Mouse (Mus musculus): ENCODE results near the gene Gad2. TPM values are rescaled to one million over a fixed set of nuclear protein-coding genes. Genes with fewer than 3 reads are reported as not detected.

The Gad2 gene
- polyA plus RNA-seq, 2 experiments = not detected

DNA sequence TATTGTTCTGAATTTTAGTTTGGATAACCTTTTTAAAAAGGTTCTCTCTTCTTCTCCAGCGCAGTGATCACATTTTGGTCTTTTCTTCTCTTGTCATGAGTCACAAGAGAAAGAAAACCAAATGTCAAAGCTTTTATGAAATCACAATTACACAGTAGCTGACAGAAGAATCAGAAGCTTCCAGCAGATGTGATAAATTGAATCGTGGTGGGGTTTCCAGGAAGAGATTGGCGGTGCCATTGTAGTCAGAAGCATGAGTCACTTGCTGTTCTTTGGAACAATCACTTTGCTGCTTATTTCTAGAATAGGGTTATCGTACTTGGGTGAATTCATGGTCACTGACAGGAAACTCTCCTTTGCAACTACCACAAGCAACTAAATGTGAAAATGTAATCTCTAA is 57.9 kb downstream of the Gad2 start:
- H3K4me3 ChIP-seq (ENCODE audit: insufficient read depth in 1 of 2, low read depth in 2 of 2, low read length in 2 of 2) = no peak overlapping the region
- WGBS (ENCODE audit: insufficient replicate concordance) = 25% methylated on average over 4 of the region's 4 CpGs

DNA sequence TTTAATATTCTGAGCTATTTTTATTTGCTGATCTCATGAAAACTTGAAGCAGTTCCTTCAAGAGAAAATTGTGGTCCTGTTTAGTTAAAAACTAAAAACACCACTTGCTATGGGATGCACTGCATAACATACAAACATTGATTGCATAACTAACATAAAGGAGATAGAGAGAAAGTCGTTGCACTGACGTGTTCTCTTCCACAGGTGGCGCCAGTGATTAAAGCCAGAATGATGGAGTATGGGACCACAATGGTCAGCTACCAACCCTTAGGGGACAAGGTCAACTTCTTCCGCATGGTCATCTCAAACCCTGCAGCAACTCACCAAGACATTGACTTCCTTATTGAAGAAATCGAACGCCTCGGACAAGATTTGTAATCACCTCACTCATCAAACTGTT is 68.0 kb downstream of the Gad2 start:
- WGBS (ENCODE audit: insufficient replicate concordance) = 58% methylated on average over 7 of the region's 7 CpGs
- TF ChIP-seq EP300 (IDR thresholded peaks at IDR 0.05; ENCODE audit: low read depth) = no peak
- peak; percentile 49 for TF ChIP-seq CTCF (IDR thresholded peaks at IDR 0.05; ENCODE audit: low read depth)
- ATAC-seq (ENCODE audit: insufficient read depth) (no peak), DNase-seq (ENCODE audit: low read depth in 3 of 3, low spot score in 3 of 3) (no peak)
- Histone ChIP-seq H3K4me3 (ENCODE audit: insufficient read depth in 1 of 2, low read depth in 2 of 2, low read length in 2 of 2) (no peak overlapping the region), H3K9me3 (ENCODE audit: control insufficient read depth, low read length) (no peaks in the 10 kb centered on the region), H3K27ac (no peak overlapping the region), H3K4me2 (ENCODE audit: low read depth) (no peak overlapping the region), H3K9ac (replicated peaks) (no peak overlapping the region), H3K36me3 (replicated peaks; ENCODE audit: control insufficient read depth, insufficient read depth, low read depth) (no peaks in the 10 kb centered on the region), H3K27me3 (ENCODE audit: control insufficient read depth, insufficient read depth, low read length) (no peaks in the 10 kb centered on the region), H3K4me1 (replicated peaks; ENCODE audit: control insufficient read depth in 2 of 2, insufficient read depth in 2 of 2, low read length in 1 of 2) (no peaks in the 10 kb centered on the region)

More for the DNA sequence above, 57.9 kb downstream of the Gad2 start:
- H3K4me1 ChIP-seq (replicated peaks; ENCODE audit: control insufficient read depth in 2 of 2, insufficient read depth in 2 of 2, low read length in 1 of 2) = no peaks in the 10 kb centered on the region
- no peak overlapping the region for H3K27ac ChIP-seq
- DNase-seq (ENCODE audit: low read depth in 3 of 3, low spot score in 3 of 3) (no peak), ATAC-seq (ENCODE audit: insufficient read depth) (no peak)
- no peak overlapping the region for H3K4me2 ChIP-seq (ENCODE audit: low read depth)
- no peak for TF ChIP-seq CTCF (IDR thresholded peaks at IDR 0.05; ENCODE audit: low read depth)
- no peak for TF ChIP-seq EP300 (IDR thresholded peaks at IDR 0.05; ENCODE audit: low read depth)
- no peaks in the 10 kb centered on the region for H3K9me3 ChIP-seq (ENCODE audit: control insufficient read depth, low read length)
- no peaks in the 10 kb centered on the region for H3K27me3 ChIP-seq (ENCODE audit: control insufficient read depth, insufficient read depth, low read length)
- no peak overlapping the region for H3K9ac ChIP-seq (replicated peaks)
- H3K36me3 ChIP-seq (replicated peaks; ENCODE audit: control insufficient read depth, insufficient read depth, low read depth) = no peaks in the 10 kb centered on the region

DNA sequence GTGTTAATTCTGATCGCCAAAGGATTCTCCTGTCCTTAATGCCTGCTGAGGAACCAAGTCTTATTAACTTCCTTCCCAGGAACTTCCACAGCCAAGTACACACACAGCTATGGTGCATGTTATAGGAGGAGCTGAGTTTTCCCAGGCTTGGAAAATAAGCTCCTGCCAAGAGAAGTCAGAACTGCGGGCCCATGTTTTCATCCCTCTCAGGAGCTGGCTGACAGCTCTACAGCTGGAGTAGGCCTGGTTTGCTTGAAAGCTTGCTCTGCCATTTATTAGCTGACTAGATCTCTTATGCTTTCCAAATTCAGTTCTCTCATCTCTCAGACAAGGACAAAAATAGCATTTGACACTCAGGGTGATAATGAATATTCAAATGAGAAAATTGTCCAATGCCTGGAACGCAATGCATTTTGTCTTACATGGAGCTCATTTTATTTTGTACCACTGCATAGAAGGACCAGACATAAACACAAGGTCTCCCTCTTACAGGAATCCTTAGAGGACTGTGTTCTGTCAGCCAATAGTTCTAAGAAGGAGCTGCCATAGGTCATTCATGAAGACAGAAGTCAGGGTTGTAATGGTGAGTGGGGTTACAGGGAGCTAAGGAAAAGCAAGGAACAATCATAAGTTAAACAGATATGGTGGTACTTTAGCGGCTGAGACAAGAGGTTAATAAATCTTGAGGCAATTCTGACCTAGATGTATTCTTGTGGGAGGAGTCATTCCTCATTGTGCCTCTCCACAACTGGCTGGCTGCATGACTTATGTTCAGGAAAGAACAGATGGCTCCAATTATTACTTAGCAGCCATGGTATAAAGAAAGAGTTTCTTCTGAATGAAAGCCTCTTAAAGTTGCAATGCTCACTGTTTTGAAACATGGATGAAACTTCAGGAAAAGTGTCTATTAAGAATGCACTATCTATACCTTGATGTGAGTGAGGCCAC is 83.0 kb downstream of the Gad2 start:
- TF ChIP-seq EP300 (IDR thresholded peaks at IDR 0.05; ENCODE audit: low read depth) (no peak), CTCF (IDR thresholded peaks at IDR 0.05; ENCODE audit: low read depth) (no peak)
- Histone ChIP-seq H3K4me2 (ENCODE audit: low read depth) (no peak overlapping the region), H3K27ac (no peak overlapping the region), H3K9me3 (ENCODE audit: control insufficient read depth, low read length) (no peaks in the 10 kb centered on the region), H3K9ac (replicated peaks) (no peak overlapping the region), H3K4me1 (replicated peaks; ENCODE audit: control insufficient read depth in 2 of 2, insufficient read depth in 2 of 2, low read length in 1 of 2) (no peaks in the 10 kb centered on the region), H3K4me3 (ENCODE audit: insufficient read depth in 1 of 2, low read depth in 2 of 2, low read length in 2 of 2) (no peak overlapping the region), H3K27me3 (ENCODE audit: control insufficient read depth, insufficient read depth, low read length) (no peaks in the 10 kb centered on the region), H3K36me3 (replicated peaks; ENCODE audit: control insufficient read depth, insufficient read depth, low read depth) (no peaks in the 10 kb centered on the region)
- DNase-seq (ENCODE audit: low read depth in 3 of 3, low spot score in 3 of 3) (no peak), ATAC-seq (ENCODE audit: insufficient read depth) (no peak)
- 62% methylated on average over 4 of the region's 4 CpGs for WGBS (ENCODE audit: insufficient replicate concordance)

DNA sequence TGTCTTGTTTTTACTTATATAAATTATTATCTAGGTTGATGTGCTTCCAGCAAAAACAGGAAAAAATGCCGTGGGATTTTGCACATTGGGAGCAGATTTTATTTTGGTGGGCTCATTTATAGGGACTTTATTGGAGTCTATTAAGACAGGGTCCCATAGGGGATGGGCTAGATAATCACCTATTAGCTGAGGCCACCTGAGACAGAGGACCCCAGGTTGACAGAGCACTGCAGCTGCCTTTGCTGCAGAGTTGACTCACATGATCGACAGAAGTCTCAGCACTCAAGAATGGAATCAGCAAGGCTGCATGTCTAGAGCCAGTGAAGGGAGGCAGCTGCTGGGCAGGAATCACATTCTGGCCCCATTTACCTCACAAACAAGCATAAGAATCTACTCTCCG is 84.2 kb downstream of the Gad2 start:
- WGBS (ENCODE audit: insufficient replicate concordance) = 55% methylated on average over 3 of the region's 3 CpGs
- Histone ChIP-seq H3K4me2 (ENCODE audit: low read depth) (no peak overlapping the region), H3K4me1 (replicated peaks; ENCODE audit: control insufficient read depth in 2 of 2, insufficient read depth in 2 of 2, low read length in 1 of 2) (no peaks in the 10 kb centered on the region), H3K36me3 (replicated peaks; ENCODE audit: control insufficient read depth, insufficient read depth, low read depth) (no peaks in the 10 kb centered on the region), H3K4me3 (ENCODE audit: insufficient read depth in 1 of 2, low read depth in 2 of 2, low read length in 2 of 2) (no peak overlapping the region), H3K27me3 (ENCODE audit: control insufficient read depth, insufficient read depth, low read length) (no peaks in the 10 kb centered on the region), H3K9ac (replicated peaks) (no peak overlapping the region), H3K27ac (no peak overlapping the region), H3K9me3 (ENCODE audit: control insufficient read depth, low read length) (no peaks in the 10 kb centered on the region)
- ATAC-seq (ENCODE audit: insufficient read depth) (no peak), DNase-seq (ENCODE audit: low read depth in 3 of 3, low spot score in 3 of 3) (no peak)
- no peak for TF ChIP-seq EP300 (IDR thresholded peaks at IDR 0.05; ENCODE audit: low read depth)
- no peak for TF ChIP-seq CTCF (IDR thresholded peaks at IDR 0.05; ENCODE audit: low read depth)

Data from liver, embryonic 14.5 days (tissue).